Mouse (Mus musculus) thymus, postnatal 25 days (tissue): ENCODE measurements around the gene B3galt1.

ENCODE experiments used
- DNase-seq: peaks from one replicate; pipeline ENCODE4 v3.0.0; 2022

Gene B3galt1

GRCm38 (mm10) chr2:67565480-67566331, at the start of gene B3galt1:
B3galt1 (plus strand) TSS chr2:67565871.
- peak; percentile 25 for DNase-seq

GRCm38 (mm10) chr2:67516405-67516804, 49.3 kb upstream of the B3galt1 start:
- no peak for DNase-seq

DNA sequence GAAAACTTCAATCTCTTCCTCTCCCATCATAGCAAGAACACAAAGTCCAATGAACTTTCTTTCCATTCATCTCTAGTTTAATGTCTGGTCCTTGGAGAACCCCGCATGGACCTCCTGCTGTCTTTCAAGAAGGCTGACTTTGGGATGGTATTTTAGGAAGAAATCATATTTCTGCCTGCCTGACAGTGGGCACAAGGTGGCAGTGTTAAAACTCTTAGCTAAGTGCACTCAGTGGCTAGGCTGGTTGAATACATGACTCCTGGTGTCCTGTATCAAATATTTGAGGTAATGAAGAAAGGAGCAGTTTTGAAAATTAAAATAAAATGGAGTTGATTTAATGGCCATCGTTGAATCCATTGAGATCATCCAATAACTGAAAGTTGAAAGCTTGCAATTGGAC, 30.3 kb upstream of the B3galt1 start:
- no peak for DNase-seq

GRCm38 (mm10) chr2:67539426-67539825, 26.2 kb upstream of the B3galt1 start:
- no peak for DNase-seq

- no peak for DNase-seq
Measured at GRCm38 (mm10) chr2:67541957-67542696, 23.5 kb upstream of the B3galt1 start.

- DNase-seq: no peak
Measured at GRCm38 (mm10) chr2:67544426-67544825, 21.2 kb upstream of the B3galt1 start.

- DNase-seq: no peak
Measured at GRCm38 (mm10) chr2:67564851-67565479, 706 bp upstream of the B3galt1 start.

GRCm38 (mm10) chr2:67566566-67566965, 895 bp downstream of the B3galt1 start:
- DNase-seq: no peak

GRCm38 (mm10) chr2:67567141-67567680, 1.5 kb downstream of the B3galt1 start:
- no peak for DNase-seq

DNA sequence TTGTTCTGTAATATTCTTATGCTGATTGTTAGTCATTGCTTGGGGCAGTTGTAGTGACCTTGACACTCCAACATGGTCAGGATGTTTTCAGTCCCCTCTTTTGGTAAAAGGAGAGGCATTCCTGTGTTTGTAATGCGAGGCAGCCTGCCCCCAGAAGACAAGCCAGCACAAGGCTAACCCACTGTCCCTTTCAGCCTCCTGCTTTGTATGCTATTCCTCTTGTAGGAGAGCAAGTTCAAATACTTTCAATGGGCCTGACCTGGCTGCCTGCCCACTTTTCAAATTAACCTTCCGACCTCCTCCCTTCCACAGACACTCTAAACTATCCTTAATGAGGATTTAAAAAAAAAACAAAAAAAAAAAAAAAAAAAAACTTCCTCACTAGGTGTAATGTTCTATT, 11.0 kb downstream of the B3galt1 start:
- DNase-seq: no peak

- no peak for DNase-seq
Measured at GRCm38 (mm10) chr2:67583091-67583490, 17.4 kb downstream of the B3galt1 start.

- DNase-seq: no peak
Measured at GRCm38 (mm10) chr2:67590408-67590807, 24.7 kb downstream of the B3galt1 start.

DNA sequence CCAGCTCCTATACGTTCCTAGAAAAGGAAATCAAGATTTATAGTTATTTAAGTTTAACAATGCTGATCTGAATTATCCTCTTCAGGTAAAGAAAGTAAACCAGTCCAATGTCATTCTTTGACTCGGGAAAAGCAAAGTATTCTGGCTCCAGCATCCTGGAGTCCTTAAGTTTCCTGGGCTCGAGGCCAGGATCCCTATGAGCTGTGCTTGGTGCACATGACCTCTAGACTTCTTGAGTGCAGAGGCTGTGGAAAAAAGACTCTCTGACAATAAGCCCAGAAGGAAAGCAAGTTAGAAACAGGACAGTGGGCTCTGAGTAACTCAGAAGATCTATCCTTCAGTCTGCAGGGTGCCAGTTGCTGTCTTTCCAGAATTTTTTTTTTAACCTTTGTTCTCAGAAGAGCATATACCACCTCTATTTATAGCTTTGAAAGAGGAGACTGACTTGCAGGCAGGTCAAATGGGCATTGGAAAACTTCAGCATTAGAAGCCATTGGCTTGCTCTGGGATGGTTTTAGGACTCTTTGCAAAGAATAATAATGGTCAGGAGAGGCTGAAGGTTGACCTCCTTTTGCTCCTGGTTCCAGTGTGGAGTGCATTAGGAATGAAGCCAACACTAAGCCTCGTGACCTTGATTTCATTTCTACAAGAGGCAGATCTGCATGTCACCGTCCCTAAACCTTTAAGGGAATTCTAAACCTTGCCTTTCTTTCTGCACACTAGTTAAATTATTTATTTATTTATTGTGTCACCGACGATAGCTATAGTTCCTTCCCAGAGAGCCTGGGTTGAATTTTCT, 26.4 kb downstream of the B3galt1 start:
- no peak for DNase-seq

DNA sequence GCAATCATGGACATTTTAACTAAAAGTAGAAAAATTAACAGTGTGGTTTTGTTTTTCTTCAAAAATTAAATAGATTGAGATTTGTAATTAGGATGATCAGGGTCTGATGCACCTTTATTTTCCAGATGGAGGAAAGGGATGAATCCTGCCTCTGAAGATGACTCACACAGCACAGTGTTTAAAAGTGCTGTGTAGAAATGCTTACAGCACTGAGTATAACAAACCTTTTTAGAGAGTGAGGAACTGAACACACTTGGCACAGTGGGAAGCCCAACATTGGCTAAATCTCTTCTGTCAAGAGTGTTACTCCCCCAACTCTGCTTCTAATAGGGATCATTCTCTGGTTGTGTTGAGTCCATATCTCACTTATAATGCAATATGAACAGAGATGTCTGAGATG, 57.2 kb downstream of the B3galt1 start:
- no peak for DNase-seq

- no peak for DNase-seq
Measured at GRCm38 (mm10) chr2:67627667-67628066, 62.0 kb downstream of the B3galt1 start.

- no peak for DNase-seq
Measured at GRCm38 (mm10) chr2:67628289-67628688, 62.6 kb downstream of the B3galt1 start.

DNA sequence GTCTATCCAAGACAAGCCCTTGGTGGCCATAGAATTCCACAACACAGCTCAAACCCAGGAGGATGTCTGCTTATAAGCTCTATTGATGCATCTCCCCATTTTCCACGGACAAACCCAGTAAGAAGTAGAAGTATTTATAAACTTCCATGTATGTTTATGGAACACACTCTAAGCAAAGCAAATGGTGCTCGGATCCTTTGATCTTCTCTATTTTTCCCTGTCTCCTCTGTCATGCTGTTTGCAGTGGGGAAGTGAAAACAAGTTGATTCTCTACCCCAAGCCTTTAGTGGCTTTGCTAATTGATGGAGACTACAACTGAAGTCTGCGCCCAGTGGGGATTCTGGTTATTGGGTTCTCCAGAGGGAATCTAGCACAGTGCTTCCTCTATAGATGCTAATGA, 89.2 kb downstream of the B3galt1 start:
- no peak for DNase-seq

DNA sequence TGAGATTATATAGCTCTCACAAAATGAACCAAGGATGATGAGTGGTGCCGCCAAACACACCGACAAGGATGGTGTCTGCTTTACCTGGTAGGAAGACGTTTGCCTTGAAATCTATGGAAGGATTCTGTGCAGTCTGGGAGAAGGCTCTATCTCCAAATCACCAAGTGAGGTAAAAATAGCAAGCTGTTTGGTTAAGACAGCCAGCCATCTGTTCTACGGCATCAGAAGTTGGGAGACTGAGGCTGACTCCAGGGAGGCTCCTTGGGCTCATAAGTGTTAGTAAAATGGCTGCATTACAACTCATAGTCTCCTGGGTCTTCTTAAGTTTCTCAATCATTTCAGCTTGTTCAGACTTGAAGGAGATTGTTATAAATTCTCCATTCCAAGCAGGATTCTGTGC, 91.7 kb downstream of the B3galt1 start:
- no peak for DNase-seq

GRCm38 (mm10) chr2:67658091-67658490, 92.4 kb downstream of the B3galt1 start:
- no peak for DNase-seq

- no peak for DNase-seq
Measured at GRCm38 (mm10) chr2:67671721-67672120, 106.0 kb downstream of the B3galt1 start.

- DNase-seq: no peak
Measured at GRCm38 (mm10) chr2:67677697-67678096, 112.0 kb downstream of the B3galt1 start.

DNA sequence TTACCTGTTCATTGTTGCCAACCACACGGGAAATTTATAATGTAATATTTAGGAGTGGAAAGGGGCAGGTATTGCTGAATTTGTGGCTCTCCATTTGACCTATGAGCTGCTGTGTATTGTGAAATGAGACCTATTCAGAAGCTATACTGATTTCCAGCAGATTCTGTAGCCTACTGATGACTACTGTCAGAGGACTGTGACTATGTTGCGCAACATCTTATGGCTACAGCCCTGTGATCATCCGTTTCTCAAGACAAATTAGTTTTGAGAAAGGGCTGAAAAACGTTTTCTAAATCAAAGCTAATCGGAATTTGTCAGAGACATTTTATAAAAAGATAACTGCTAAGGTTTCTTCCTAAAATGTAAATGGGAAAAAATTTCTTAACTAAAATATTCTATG, 158.6 kb downstream of the B3galt1 start:
- no peak for DNase-seq

- no peak for DNase-seq
Measured at GRCm38 (mm10) chr2:67730771-67731170, 165.1 kb downstream of the B3galt1 start.
